Mouse (Mus musculus): ENCODE measurements around the gene Cd82.

The Cd82 gene

DNA sequence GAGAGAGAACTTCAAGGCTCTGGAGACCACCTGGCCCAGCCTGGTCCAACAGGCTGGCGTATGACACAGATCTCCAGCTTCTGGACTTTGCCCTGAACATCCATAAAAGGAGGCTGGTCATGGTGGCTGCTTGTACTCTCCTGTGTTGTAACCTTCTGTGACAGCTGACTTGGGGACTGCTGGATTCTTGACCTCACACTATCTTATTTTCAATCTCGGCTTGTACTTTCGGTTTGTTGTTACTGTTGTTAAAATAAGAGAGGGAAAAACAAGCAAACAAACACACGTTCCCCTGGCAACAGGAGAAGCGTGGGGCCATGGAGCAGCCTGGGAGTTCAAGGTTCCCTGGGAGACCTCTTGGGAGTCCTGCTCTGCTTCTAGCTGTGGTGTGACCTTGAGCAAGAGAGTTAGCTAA lies 17.7 kb downstream of the Cd82 start:
- DNase-seq (ENCODE audit: low read depth), result no peak

DNA sequence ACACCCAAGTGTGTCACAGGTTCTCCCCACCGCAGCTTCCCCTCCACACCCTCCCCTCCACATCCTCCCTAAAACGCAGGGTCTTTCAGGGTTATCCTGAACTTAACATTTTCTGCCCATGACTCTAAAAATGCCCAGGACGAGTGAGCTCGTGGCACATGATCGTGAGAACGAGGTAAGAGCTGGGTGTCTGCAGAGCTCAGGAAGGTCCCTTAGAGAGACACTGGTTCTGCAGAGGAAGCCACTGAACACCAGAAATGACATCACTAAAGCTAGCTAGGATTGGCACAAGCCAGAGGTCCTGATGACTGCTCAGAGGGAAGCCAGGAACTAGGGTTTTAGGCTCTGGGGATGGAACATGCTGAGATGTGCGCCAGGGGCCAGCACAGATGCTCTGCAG lies 18.7 kb downstream of the Cd82 start:
- peak; percentile 36 for DNase-seq (ENCODE audit: low read depth)

DNA sequence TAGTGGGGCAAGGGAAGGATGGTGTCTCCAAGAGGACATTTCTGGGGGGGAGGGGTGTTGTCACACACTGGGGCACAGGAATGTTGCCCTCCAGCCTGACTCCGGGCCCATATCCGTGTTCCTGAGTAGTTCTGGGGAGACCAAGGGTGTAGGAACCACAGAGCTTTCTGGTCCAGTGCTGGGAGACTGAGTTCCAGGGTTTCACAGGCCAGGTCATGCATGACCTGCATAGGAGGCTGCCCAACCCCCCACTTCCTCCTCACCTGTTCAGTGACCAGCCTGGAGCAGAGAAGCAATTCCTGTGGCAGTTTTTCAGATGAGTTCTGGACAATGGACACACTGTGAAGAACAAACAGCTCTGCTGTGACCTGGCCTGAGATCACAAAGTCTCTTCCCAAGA lies 19.8 kb downstream of the Cd82 start:
- no peak for DNase-seq (ENCODE audit: low read depth)

DNA sequence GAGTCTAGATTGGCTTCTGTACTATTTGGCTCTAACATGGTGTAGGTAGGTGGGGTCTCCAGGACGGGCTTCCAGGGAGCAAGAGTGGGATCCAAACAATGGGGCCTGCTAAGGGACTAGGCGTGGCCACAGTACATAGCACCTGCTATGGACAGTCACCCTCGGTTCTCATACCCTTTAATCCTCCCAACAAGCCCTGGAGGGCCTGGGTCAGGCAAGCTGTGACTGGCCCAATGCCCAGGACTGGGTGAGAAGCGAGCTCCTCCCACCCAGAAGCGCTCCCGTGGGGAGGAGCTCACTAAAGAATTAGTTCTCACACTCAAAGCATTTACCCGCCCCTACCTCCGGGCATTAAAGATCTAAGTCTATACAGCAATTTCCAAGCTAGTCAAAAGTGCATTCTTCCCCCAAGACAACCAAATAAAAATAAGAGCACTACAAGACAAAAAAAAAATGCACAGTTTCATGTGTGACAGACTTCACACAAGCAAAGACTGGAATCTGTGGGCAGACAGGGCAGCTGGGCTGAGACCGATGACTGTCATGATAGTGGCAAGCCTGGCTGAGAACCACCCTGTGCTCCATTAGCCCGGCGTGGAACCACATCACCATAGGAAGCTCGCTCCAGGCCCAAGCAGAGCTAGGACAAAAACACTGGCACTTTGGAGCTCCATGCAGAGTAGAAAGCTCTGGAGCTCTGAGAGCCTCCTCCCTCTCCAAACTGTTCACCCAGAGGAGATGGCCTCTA lies 23.0 kb downstream of the Cd82 start:
- DNase-seq (ENCODE audit: low read depth), result no peak

DNA sequence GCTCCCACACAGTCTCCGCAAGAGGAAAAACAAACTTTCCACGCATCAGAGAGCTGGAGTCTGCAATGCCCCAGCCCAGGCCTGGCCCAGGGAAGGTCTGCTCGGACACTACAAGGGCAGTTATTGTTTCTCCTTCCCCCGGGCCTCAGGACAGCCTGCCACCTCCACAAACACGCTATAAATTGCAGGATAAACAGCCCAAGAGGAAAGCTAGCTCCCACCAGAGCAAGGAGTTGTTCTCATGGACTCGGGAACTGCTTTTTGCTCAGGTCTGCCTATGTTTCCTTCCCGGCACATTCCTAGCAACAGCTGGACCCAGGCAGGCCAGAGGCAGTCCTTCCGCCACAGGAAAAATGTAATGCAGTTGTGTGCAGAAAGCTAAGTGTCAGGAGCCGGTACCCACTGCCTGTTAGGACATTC lies 23.6 kb downstream of the Cd82 start:
- no peak for DNase-seq (ENCODE audit: low read depth)

DNA sequence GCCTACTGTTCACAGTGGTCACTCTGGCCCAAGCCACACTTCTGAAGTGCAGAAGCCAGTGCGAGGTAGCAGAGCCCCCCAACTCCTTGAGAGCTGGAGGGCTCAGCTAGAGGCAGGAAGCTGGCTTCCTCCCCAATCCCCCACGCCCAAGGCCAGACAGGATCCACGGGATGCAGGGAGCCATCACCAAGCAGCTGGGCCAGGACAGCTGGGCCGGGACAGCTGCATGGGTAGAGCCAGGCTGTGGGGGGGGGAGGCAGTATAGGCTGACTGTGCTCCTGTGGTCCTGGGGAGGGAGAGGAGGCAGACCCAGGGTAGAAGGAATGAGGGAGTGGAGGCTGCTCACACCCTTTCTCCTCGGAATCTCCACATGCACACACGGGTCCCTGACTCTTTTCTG lies 24.6 kb downstream of the Cd82 start:
- DNase-seq (ENCODE audit: low read depth), result no peak

DNA sequence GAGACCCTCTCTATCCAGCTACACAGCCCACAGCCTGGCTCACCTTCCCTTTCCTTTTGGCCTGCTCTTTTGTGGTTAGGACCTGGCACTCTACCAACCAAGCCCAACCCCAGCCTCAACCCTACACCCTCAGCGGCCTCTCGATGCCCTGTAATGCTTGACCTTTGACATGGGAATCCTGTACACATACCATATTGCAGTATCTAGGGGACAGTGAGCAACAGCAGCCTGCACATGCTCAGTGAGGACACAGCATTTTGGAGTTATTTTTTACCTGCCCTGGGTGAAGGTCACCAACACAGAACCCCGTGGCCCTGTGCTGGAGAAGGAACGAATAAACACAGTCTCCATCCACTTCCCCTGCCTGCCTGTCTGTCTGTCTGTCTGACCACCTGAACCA lies 27.4 kb downstream of the Cd82 start:
- DNase-seq (ENCODE audit: low read depth), result no peak

DNA sequence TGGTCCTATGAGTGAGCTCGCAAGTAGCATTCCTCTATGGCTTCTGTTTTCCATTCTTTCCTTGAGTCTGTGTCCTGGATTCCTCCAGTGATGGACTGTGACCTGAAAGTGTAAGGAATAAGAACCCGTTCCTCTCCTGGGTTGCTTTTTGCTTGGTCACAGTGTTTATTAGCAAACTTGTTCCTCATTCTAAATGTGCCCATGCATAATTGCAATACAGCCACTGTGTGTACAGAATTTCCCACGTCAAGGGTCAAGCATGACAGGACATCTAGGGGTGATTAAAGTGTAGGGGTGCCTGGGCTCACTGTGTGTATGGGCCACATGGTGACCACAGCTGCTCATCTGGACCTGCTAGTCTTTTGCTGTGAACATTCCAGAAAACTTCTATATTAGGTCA lies 28.0 kb downstream of the Cd82 start:
- no peak for DNase-seq (ENCODE audit: low read depth)

DNA sequence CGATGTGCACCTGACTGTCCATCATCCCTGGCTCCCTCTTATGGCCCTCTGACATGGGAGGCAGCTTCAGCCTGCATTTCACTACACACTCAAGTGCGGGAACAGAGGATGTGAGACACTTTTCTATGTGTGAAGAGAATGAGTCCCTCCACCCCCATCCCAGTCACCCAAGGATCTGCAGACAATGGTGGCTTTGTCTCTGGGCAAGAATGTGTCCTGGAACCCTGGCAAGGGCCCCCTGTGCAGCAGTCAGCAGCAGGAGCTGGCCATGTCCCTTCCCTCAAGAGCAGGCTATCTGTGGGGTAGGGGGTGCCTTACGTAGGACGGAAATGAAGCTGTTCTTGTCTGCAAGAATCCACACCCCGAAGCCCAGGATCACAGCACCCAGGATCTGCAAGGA lies 29.4 kb downstream of the Cd82 start:
- DNase-seq (ENCODE audit: low read depth), result no peak

DNA sequence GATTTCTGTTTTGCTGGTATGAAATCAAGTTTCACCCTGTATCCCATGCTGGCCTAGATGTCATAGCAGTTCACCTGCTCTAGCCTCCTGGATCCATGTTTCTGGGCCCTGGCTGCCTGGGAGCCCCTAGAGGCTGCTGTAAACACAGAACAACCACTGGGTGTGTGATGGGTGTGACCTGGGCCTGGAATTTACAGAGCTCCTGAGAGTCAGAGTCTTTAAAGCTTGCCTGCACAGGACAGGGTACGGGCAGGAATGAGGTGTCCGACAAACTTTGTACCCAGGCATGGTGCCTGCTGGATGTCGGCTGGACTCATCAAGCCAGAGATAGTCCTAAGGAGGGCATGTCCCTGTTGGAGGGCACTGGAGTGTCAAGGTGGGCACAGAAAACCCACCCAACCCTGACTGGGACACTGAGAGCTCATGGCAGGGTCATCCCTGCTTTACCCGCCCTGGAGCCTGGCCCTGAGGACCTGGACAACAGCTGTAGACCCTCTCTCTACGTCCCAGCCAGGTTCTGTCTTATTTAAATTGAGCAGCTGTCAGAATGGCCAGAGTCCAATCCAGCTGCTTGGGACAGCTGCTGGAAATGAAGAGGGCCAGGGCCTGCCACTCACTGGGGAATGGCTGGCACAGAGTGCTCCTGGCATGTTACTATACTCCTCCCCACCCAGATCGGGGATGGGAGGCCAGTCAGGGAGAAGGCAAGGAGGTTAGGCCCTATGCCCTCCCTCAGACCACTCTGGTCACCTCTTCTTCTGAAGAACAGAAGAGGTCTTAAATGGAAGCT lies 30.1 kb downstream of the Cd82 start:
- no peak for DNase-seq (ENCODE audit: low read depth)

DNA sequence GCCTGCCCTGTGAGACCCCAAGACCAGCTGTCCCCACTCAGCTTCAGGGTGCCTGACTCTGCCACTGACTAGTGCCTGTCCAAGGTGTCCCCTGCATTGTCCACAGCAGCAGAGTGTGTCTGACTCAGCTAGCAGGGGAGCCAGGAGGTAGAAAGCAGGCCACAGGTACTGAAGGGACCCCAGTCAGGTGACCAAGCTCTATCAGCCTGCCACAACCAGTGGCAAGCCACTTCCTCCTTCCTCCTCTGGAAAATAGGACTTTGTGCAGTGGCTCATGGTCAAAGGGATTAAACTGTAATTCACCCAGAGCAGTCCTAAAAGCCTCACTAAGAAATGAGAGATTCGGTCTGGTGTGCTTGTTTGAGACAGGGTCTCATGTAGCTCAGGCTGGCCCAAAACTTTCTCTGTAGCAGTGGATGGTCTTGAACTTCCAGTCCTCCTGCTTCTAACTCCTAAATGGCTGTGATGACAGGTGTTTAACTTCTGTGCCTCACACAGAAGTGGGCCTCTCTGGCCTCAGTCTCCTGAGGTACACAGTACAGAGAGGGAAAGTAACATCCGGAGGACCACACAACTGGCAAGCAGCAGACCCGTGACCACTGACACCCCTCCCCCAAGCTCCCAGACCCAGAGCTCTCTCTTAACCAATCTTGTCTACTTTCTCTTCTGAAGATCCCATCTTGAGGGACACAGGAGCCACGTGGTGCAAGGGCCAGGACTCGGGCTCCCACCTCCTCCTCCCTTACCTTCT lies 31.2 kb downstream of the Cd82 start:
- no peak for DNase-seq (ENCODE audit: low read depth)

DNA sequence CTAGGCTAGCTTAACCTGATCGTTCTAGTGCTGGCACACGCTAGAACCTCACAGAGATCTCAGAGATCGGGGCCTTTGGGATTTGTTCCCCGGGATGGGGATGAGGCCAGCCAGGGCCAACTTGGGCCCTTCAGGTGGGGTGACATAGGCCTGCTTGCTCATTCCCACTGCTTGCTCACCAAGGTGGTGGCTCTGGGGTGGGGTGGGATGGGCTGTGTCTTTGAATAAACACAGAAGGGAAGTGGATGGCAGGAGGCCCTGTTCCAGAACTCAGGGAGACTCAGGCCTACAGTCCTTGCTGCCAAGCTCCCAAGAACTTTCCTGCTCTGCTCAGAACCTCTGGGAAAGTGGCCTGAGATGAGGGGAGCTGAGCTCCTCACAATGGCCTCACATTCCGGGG lies 31.9 kb downstream of the Cd82 start:
- no peak for DNase-seq (ENCODE audit: low read depth)

DNA sequence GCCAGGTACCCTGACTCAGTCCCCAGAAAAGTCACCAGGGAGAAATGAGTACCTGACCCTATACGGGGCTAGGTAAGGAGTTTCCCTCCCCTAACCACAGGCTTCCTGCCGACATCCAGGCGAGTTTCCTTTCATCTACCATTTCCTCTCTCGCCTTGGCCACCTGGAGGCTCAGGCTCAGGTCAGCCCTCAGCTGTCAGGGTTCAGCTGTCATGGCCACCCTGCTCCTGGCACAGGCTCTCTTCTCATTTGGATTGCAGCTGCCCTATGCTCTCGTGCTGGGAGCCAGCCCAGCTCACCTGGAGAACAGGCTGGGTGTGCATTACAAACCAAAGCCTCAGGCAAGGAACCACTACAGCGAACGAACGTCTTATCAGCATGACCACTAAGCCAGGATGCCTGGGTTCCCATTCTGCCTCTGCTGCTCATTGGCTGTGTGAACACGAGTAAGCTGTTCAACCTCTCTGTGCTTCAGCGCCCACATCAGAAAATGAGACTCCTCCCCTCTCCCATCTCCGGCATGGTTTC lies 34.9 kb downstream of the Cd82 start:
- peak; percentile 79 for DNase-seq (ENCODE audit: low read depth)

DNA sequence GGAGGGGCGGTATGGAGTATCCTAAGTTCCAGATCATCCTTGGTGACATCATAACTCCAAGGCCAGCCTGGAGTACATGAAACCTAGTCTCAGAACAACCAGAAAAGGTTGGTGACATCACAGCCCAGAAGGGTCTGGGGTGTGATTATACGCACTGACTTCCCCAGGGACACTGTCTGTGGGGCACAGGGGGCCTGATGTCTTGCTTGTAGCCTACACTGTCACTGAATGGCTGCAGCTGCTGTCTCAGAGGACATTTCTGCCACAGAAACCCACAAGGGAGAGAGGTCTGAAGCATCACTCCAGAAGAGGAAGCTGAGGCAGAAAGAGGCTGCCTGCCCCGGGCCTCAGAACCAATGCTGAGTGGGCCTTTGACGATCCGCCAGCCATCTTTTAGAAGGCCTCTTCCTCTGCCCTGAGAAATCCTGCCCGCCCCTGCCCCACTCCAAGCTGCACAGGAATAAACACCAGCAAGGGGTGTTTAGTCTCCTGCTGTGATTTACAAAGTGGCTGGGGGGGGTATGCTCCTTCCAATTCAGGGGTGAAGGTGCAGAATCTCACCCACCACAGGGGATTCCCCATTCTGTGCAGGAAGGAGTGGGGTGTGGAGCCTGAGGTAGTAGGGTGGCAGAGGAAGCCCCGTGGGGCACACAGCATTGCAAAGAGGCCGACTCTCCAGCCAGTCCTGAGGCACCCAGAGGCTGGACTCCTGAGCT lies 35.8 kb downstream of the Cd82 start:
- DNase-seq (ENCODE audit: low read depth), result peak; percentile 72

DNA sequence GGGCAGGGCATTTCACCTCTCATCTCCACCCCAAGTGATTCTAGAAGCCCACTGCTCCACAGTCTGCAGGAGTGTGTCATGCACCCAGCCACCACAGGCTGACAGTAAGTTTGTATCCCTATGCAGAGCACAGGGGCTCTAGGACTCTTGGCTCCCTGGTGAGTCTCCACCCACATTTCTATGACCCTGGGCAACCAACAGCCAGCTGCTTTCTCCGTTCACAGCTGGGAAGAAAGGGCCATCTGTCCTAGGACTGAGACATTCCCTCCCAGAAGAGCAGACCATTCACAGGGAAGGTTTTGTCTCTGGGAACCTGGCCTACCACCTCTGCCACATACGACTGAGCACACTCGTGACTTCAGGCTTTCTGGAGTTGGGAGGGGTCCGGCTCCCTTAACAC lies 37.1 kb downstream of the Cd82 start:
- no peak for DNase-seq (ENCODE audit: low read depth)

DNA sequence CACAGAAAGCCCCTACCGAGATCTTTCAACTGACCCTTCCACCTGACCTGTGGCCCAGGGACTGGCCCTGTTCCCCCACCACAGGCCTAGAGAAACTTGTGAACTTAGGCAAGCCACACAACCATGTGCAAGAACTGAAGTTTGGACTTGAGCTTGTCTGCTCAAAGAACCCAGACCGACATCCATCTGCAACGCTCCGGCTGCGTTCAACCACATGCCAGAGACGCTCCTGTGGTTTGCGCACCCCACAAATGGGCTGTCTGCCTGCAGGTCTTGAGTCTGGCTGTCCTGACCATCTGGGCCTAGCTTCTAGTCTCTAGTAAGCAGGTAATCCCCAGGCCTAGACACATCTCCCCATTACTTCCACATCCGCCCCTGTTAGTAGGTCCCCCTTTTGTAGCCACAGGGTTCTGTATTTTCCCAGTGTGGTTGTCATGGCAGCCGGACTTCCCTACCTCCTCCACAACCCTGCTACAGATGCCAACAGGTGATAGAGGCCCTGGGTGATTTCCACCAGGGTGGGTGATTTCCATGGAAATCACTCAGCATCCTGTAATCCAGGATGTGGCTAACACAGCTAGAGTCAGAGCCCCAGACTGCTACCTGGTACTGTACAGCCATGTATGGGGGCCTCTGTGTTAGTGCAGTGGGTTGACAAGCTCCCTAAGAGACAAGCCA lies 38.5 kb downstream of the Cd82 start:
- DNase-seq (ENCODE audit: low read depth), result peak; percentile 78

DNA sequence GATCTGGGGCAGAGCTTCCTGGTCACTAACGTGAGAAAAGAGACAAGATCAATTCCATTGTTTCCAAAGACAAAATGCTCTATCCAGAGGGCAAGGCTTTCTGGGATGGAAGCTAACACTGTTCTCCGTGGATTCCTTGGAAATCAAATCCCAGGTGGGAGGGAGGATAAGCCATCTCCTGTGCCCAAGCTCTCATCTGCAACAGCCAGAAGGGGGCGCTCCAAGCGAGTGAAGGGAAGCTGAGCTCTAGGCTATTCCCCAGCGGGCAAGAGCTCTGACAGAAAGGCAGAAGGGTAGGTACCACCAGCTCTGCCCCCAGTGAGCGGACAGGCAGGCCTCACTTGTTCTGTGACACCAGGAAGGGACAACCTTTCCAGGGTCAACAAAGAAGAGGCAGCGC lies 41.6 kb downstream of the Cd82 start:
- peak; percentile 84 for DNase-seq (ENCODE audit: low read depth)

DNA sequence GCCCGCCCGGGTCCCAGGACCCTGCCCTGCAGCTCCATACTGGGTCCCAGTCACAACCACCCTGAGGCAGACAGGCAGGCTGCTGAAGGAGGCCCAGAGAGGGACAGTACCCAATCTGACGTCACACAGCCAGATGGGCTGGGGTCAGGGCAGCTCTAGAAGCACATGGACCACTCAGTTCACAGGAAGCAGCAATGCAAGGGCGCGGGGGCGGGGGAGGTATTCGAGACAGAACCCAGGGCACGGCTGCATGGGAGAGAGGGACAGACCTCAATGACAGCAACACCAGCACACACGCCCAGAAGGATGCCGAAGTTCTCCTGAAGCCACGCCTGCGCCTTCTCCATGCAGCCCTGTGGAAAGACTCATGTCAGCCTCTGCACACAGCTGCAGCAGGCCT lies 43.0 kb downstream of the Cd82 start:
- DNase-seq (ENCODE audit: low read depth), result no peak

DNA sequence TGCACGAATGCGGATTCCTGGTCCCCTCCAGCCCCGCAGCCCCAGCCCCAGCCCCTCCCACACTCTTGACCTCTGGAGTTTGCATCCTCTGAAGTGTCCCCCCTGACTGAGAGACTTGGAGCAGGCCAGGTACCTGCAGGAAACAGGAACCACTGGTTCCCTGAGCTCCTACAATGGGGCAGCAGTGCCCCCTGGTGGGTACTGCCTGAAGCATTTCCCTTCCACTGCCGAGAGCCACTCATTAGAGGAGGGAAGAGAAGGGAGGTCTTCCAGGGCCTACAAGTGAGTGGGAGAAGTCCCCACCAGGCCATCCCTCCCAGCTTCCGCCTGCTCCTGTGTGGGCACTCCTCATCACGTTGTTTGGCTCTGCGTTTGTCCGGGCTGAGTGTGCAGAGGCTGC lies 44.5 kb downstream of the Cd82 start:
- peak; percentile 80 for DNase-seq (ENCODE audit: low read depth)

DNA sequence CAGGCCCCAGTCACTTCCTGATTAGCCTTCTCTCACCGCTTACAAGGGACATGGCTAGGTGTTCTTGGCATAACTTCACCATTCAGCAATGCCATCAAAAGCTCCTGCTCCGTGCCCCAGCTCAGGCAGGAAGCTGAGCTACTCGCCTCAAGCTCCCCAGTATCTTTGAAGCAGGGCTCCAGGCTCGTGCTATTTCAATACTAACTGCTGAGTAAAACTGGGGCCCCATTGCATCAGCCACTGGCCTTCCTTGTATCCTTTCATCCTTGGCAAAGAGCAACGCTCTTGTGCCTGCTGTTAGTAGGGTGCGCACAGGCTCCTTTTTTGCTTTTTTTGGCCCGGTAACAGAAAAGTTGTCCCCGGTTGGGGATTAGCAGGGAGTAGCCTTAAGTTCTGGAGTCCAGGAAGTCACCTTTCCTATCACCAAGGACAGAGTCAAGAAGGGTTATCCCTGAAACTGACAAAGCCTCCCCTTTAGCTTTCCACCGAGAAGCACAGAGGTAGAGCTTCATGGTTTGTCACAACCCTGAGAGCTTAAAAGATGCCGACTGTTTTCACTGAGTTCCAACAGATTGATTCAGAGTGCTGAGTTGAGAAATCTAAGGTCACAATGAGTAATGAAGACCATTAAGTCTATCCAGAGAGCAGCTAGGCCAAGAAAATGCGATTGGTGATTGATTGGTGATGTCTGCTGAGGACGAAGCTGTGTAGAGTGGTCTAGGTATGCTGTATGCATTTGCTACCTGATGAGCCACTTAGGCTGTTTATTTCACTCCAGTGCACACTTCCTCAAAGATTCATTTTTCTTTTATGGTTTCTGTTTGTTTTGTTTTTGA lies 45.8 kb downstream of the Cd82 start:
- DNase-seq (ENCODE audit: low read depth), result peak; percentile 62

DNA sequence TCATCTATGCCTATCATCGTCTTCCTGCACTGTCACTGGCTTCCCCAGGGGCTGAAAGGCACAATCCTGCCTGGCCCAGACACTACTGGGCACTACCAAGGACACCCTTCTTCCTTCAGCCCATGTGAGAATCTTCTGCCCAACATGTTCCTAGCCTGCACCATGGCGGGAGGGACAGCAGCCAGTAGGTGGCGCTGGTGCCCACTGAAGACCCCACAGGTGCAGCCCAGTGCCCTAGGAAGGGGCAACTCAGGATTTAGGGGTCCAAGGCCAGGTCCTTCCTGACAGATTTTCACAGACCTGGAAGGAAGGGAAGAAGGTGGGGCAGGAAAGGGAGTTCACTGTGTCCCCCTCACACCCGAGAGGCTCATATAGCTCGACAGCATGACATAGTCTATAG lies 47.7 kb downstream of the Cd82 start:
- DNase-seq (ENCODE audit: low read depth), result peak; percentile 71
